Mouse (Mus musculus) Patski (cell line): ENCODE data around the gene Asic2. TPM values are rescaled to one million over a fixed set of nuclear protein-coding genes. Genes with fewer than 3 reads are reported as not detected.
A peak's percentile ranks its signal among the peaks of the same experiment; 100 is the strongest.

ENCODE experiments used
- ATAC-seq: fragments of 100-300 bp; one replicate; pipeline ENCODE4 v1.8.0; 2021
- CTCF ChIA-PET: fragments of 350-600 bp; sonication (Branson Sonifier 250); formaldehyde crosslinking; loops from one replicate; lab custom pipeline; 2022; ENCODE audit warnings: inconsistent platforms; lab: Charles Lee
- POLR2A ChIA-PET: fragments of 350-600 bp; sonication (Branson Sonifier 250); formaldehyde crosslinking; loops from one replicate; lab custom pipeline; 2022; ENCODE audit warnings: antibody characterized with exemption, inconsistent platforms; lab: Charles Lee
- DNase-seq: peaks from one replicate; pipeline ENCODE4 v3.0.0-alpha.2; 2011; ENCODE audit warnings: low read depth, low spot score
- H3K27me3 ChIP-seq: fragments of 371-371 bp; one replicate; pipeline ENCODE4 v1.5.1; 2021
- CTCF ChIP-seq: fragments of 100-300 bp; IDR thresholded peaks from one replicate; pipeline ENCODE4 v1.5.1; 2021
- in situ Hi-C: fragments of 300-500 bp; cut with MboI; formaldehyde crosslinking; loops from 3 replicates; pipeline ENCODE4 v1.11.1; 2018; ENCODE audit warnings: low pct_unique_long_range_greater_than_20kb, mixed read lengths
- polyA plus RNA-seq: library from polyadenylated mRNA; unstranded; gene quantifications from one replicate; pipeline ENCODE4 v1.2.3, GENCODE M21; 2021

Asic2 gene
- polyA plus RNA-seq, 1 experiment from 2014 or later = 0.04 TPM

DNA sequence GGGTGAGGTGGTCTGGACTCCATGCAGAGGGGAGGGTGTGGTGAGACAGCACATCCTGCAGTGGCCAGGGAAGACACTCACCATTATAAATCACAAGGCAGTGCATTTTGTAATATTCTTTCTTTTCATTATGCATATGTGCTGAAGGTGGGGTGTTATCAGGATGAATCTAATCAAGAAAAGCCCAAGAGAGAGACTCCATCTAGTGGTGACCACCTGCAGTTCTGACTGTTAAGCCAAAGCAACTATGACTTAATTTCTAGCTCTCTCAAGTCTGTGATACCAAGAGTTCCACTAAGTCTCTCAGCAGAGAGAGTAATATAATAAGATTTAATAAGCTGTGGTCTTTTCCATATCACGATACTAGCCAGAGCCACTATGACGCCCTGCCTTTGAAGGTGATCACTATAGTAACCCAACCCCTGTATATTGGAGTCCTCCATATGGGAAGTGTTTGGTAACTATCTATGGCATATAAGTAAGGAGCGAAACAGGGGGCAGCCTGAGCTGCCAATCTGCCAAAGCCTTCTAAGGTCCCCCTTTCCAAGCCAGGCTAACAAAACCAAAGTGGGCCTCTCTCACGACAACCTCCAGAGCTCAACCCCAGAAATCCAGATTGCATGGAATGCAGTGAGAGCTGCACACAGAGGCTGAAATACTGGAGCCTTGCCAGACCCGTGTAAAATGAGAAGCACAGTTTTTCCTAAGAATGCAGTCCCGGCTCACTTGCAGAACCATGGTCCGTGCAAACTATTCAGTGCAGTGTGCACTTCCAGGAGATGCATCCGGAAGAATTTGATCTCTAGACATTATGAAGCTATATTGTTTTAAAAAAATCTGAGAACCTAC lies 459.6 kb downstream of the Asic2 start:
- ChIA-PET CTCF (interaction anchor here (0.9 to 1.8 kb wide), 6 partner anchors 8 to 103 kb away, joined by 3 to 7 read pairs (median 3); no protein-coding TSS in a partner anchor), POLR2A (no interaction called here)
- TF ChIP-seq CTCF = peak; percentile 48
- in situ Hi-C loops = no loop called here
- H3K27me3 ChIP-seq = no peaks in the 10 kb centered on the region
- DNase-seq = no peak
- peak; percentile 44 for ATAC-seq

DNA sequence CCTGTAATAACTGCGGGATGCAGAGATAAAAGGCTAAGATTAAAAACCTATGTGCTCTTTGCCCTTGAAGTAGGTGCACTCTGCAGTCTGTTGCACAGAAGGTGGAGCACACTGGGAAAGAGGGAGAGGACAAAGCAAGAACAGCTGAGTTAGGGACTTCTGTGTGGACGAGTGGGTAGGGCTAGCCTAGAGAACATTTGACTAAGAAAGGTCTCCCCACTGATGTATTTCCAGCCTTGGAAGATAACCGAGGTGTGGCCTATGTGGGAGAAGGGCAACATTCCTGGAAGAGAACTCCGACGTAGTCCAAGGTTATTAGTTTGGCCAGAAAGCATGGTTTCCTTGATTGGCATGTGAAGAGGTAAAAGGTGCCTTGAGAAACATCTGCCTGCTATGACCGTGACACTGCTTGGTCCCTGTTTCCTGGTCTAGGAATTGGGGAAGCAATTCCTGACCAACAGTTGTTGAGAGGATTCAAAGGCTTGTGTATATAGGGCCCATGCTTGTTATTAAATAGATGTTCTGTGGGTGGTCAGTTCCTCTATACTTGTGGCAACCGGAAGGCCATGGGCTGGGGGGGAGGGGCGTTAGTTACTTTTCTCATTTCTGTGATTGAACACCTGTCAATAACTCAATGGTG lies 463.3 kb downstream of the Asic2 start:
- ATAC-seq = no peak
- in situ Hi-C loops = no loop called here
- ChIA-PET CTCF (interaction anchor here (1.9 kb wide), 1 partner anchor 11 kb away, joined by 4 read pairs; no protein-coding TSS in a partner anchor), POLR2A (no interaction called here)
- peaks cover 6% of the 10 kb centered on the region for H3K27me3 ChIP-seq
- TF ChIP-seq CTCF = no peak
- no peak for DNase-seq

DNA sequence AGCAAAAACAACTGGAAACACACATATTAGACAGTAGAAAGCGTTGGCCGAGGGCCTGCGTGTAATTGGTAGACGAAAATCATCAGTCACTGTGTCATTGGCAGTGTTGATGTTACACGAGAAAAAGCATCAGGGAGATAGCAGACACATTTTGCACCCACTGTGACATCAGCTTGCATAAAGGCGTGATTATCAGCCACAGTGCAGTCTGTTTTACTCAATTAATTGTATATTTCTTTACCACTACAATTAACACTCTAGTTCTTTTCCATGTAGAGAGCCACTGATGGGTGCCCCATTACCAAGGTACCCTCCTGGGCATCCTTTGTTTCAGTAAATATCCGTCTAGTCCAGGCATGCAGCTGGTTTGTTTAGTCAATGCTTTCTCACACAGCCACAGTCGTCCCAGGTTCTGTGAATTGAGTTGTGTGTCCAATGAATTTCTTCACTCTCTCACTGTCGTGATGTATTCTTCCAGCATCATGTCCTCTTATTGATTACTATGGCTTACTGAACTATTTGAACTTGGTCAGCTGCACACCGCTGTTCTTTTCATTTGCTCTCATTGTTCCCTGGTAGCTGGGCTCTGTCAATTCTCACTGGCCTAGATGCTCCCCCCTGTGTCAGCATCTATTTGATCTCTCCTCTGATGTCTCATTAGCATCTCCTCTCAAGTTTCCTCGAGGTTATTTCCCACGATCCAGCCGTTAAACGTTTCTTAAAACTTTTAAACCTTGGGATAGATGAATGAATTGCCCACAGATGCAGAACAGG lies 466.6 kb downstream of the Asic2 start:
- H3K27me3 ChIP-seq = peaks cover 11% of the 10 kb centered on the region
- ATAC-seq = no peak
- in situ Hi-C loops = no loop called here
- no peak for TF ChIP-seq CTCF
- ChIA-PET CTCF (no interaction called here), POLR2A (no interaction called here)
- no peak for DNase-seq

DNA sequence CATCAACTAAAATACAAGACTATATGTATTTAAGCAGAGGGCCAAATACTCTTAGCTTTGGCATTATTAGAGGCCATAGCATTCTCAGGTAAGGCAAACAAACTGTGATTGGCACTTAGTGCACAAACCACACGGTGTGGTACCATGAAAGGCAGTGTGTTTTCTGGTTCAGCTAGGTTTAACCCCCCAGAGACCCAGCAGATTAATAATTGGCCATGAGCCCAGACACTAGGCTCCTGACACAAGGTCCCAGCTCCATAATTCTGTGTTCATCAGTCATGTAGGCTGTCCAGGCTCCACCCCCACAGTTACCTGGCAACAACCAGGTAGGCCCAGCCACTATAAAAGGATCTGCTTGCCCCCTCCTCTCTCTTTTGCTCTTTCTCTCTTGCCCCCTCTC lies 469.3 kb downstream of the Asic2 start:
- peaks cover 27% of the 10 kb centered on the region for H3K27me3 ChIP-seq
- no peak for TF ChIP-seq CTCF
- ATAC-seq (no peak), DNase-seq (no peak)
- POLR2A ChIA-PET = no interaction called here
- in situ Hi-C loops = no loop called here
- CTCF ChIA-PET = no interaction called here

DNA sequence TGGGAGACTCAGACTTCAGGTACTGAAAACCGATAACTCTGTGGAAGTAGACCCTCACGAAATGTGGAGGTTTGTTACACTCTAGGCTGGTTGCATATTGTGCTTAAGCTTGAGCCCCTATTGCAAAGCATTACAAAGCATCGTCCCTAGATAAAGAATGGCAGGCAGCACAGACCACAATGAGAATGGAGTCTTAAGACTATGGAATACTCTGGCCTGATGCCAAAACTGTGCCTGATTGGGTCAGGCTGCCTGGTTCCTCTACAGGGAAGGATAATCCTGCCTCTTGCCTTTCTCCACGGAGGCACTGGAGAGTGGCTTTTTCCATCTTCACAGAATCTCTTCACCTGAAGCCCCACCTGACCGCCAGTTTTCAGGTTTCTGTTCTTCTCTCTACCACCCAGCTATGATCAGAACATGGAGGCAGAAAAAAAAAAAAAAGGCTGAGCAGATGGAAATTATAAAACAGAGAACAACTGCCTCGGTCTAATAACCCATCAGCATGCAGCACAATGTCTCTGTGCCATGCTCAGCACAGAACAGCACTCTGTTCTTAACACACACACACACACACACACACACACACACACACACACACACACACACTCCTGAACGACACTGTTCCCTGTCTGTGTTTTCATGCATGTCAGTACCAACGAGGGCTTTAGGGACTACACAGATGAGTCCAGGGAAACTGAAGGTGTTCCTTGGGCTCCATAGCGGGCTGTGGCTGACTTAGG lies 470.4 kb downstream of the Asic2 start:
- peaks cover 33% of the 10 kb centered on the region for H3K27me3 ChIP-seq
- in situ Hi-C loops = no loop called here
- CTCF ChIA-PET = no interaction called here
- POLR2A ChIA-PET = no interaction called here
- ATAC-seq (no peak), DNase-seq (no peak)
- no peak for TF ChIP-seq CTCF

DNA sequence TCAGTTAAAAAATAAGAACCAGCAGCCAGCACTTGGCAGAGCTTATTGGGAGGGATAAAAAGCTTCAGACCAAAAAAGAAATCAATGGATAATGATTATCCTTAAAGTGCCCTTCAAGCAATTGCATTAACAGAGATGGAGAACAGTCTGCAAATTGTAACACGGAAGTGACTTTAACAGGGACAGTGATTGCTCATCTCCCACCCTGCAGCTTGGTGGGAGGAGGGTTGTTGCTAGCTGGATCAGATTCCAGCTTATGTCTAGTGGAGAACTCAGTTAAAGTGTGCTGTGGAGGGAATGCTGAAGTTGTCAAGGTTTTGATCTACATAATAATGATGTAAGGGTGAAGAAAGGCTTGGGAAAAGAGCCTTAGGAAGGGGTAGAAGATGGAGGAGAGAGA lies 471.8 kb downstream of the Asic2 start:
- H3K27me3 ChIP-seq = peaks cover 34% of the 10 kb centered on the region
- ChIA-PET CTCF (no interaction called here), POLR2A (no interaction called here)
- ATAC-seq (no peak), DNase-seq (no peak)
- in situ Hi-C loops = no loop called here
- no peak for TF ChIP-seq CTCF

DNA sequence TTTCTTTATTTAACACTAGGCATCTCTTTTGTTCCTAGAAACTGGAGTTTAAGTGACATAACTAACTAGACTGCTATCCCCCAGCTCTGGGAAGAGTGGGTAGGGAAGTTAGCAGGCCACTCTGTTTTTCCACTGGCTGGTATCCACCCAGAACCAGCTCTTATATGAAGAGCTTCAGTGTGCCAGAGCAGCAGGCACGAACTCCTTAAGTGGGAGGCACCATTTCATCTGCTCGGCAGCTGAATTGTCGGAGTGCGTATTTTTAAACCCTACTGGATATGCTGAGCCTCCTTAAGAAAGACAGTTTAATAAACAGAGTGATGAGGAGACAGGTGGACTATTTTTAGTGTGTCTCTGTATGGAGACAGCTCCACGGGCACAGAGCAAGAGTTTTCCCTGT lies 475.9 kb downstream of the Asic2 start:
- DNase-seq (no peak), ATAC-seq (no peak)
- H3K27me3 ChIP-seq = peaks cover 29% of the 10 kb centered on the region
- in situ Hi-C loops = no loop called here
- ChIA-PET CTCF (no interaction called here), POLR2A (no interaction called here)
- no peak for TF ChIP-seq CTCF

DNA sequence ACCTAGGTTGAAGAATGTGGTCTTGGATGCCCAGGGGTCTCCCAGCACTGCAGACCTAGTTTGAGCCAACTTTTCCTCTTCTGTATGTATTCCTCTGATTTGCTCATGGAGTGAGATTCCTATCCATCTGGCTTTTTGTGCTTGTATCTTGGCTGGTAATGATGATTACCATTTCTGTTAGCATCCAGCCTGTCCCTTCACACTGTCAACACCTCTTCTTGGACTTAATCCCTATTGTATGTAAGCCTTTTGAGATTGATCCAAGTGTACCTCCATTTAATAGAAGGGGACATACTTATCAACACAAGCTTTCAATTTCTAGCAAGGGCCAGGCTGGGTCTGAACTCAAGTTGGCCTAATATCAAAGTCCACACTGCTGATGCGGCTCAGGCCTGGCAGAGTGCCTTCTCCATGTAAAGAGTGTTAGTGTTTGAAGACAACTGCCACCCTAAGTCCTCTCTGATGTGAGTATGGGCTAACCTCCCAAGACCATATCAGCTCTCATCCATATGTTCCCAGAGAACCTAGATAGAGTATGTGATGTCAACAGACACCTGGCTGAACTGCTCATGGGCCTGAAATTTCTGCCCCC lies 479.0 kb downstream of the Asic2 start:
- no peak for DNase-seq
- H3K27me3 ChIP-seq = peaks cover 10% of the 10 kb centered on the region
- CTCF ChIA-PET = interaction anchor here (0.6 kb wide), 1 partner anchor 43 kb away, joined by 3 read pairs; no protein-coding TSS in a partner anchor
- POLR2A ChIA-PET = interaction anchor here (0.6 kb wide), 2 partner anchors 93 to 317 kb away, joined by 3 to 5 read pairs; no protein-coding TSS in a partner anchor
- in situ Hi-C loops = no loop called here
- no peak for TF ChIP-seq CTCF
- no peak for ATAC-seq

DNA sequence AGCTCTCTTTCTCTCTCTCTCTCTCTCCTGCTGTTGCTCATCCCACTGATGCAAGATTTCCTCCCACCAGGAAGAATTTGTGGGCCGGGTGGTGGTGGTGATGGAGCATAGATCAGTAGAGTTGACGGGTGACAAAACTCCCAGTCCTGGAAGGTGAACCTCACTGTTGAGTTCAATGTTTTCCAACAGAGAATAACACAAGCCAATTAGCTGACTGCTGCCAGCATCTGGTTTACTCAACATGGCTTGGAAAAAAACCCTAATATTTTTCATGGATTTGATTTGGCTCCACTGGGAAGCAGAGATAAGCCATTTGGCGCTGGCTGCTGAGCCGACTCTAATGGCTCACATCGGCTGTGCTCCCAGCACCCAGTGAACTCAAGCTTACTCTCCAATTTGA lies 479.6 kb downstream of the Asic2 start:
- peaks cover 10% of the 10 kb centered on the region for H3K27me3 ChIP-seq
- ATAC-seq = no peak
- ChIA-PET POLR2A (no interaction called here), CTCF (interaction anchor here (0.6 kb wide), 1 partner anchor 43 kb away, joined by 3 read pairs; no protein-coding TSS in a partner anchor)
- no peak for TF ChIP-seq CTCF
- no peak for DNase-seq
- in situ Hi-C loops = no loop called here
